Mouse (Mus musculus) liver, embryonic 15.5 days (tissue): ENCODE results near the gene Nat8f6. TPM values are rescaled to one million over a fixed set of nuclear protein-coding genes. Genes with fewer than 3 reads are reported as not detected.
"Not testable (repeated sequence)": the region's sequence is repeated elsewhere in the genome, so short reads cannot be mapped to it uniquely, and the experiment has no call there.

Experiments used
- ATAC-seq: fragments of 200-750 bp; cut with Nextera tagmentation; 2 replicates; pipeline ENCODE4 v1.8.0; 2017; ENCODE audit warnings: moderate number of reproducible peaks, mild to moderate bottlenecking, moderate library complexity; ENCODE audit not compliant: insufficient read depth
- H3K27ac ChIP-seq: fragments of 300-500 bp; sonication (generic); replicated peaks from 2 replicates; pipeline ENCODE4 v1.5.1; 2015; ENCODE audit warnings: mild to moderate bottlenecking, inconsistent platforms
- H3K27me3 ChIP-seq: fragments of 300-500 bp; sonication (generic); 2 replicates; pipeline ENCODE4 v1.6.1; 2015; ENCODE audit warnings: mild to moderate bottlenecking, inconsistent platforms
- H3K36me3 ChIP-seq: fragments of 300-500 bp; sonication (generic); replicated peaks from 2 replicates; pipeline ENCODE4 v1.6.1; 2015; ENCODE audit warnings: moderate library complexity, mild to moderate bottlenecking, inconsistent platforms
- H3K4me1 ChIP-seq: fragments of 300-500 bp; sonication (generic); replicated peaks from 2 replicates; pipeline ENCODE4 v1.6.1; 2015; ENCODE audit warnings: inconsistent platforms
- H3K4me2 ChIP-seq: fragments of 300-500 bp; sonication (generic); 2 replicates; pipeline ENCODE4 v1.6.1; 2015; ENCODE audit warnings: moderate library complexity, mild to moderate bottlenecking, inconsistent platforms
- H3K4me3 ChIP-seq: fragments of 300-500 bp; sonication (generic); replicated peaks from 2 replicates; pipeline ENCODE4 v1.5.1; 2015; ENCODE audit warnings: mild to moderate bottlenecking, inconsistent platforms
- H3K9ac ChIP-seq: fragments of 300-500 bp; sonication (generic); 2 replicates; pipeline ENCODE4 v1.6.1; 2015; ENCODE audit warnings: moderate library complexity, mild to moderate bottlenecking, inconsistent platforms
- H3K9me3 ChIP-seq: fragments of 300-500 bp; sonication (generic); replicated peaks from 2 replicates; pipeline ENCODE4 v1.6.1; 2016; ENCODE audit warnings: inconsistent platforms
- WGBS: fragments of 180-500 bp; shearing (Covaris S2); methylation state at CpG from one replicate; pipeline ENCODE4 v1.1.7; 2015; ENCODE audit warnings: mixed read lengths; ENCODE audit not compliant: insufficient replicate concordance; 5-methylcytosine and 5-hydroxymethylcytosine counted together
- polyA plus RNA-seq: library from polyadenylated mRNA; unstranded; fragments of >200 nt; fragmentation: Nextera tagmentation; extraction: Ambion mirVana; gene quantifications from 2 replicates; pipeline ENCODE4 v1.2.1, GENCODE M21; 2015

Nat8f6 gene
- polyA plus RNA-seq: not detected in 2 replicates

DNA sequence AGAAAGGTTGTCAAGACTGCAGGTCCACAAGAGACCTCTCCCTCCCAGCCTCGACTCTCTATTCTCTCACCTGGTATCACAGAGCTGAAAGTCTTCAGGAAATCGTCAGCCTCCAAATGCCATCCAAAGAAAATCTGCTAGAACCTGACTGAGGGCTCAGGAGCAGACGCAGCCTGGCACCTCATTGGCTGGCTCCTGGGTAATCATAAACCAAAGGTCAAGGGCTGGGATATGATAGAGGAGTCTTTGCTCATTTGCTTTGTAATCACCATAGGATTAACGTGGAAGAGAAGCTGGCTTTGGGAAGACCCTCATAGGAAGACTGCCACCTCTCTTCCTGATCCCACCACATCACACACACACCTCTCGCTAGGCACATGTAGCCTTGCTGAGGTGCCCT, at the start of gene Nat8f6, which contains the start of gene Nat8f5:
TSS of gene Nat8f6 (minus strand) at position 118 of the 400 bp plus-strand sequence.
TSS of gene Nat8f5 (minus strand) at position 136 of the 400 bp plus-strand sequence.
- no peaks in the 10 kb centered on the region for H3K4me1 ChIP-seq
- H3K27me3 ChIP-seq: no peaks in the 10 kb centered on the region
- H3K4me2 ChIP-seq: no peak within 1 kb of the TSS
- H3K9ac ChIP-seq: no peak within 1 kb of the TSS
- no peak for ATAC-seq
- no peaks in the 10 kb centered on the region for H3K36me3 ChIP-seq
- H3K9me3 ChIP-seq: no peaks in the 10 kb centered on the region
- H3K27ac ChIP-seq: no peak within 1 kb of the TSS
- 51% methylated on average over 5 of the region's 5 CpGs for WGBS
- no peak within 1 kb of the TSS for H3K4me3 ChIP-seq

DNA sequence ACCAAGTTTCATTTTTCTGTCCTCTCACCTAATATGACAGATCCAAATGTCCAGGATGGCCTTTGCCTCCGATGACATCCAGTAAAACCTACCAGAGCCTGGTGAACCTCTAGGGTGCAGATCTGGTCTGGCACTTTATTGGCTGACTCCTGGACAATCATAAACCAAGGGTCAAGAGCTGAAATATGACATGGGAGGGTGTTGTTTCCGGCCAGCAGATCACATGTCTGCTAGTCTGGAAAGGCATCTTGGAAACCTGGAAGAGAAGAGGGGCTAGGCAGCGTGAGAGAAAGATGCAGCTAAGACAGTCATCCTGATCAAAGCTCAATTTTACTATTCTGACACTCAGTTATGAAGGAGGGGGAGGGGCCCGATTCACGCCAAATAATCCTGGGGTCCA, 48.3 kb upstream of the Nat8f6 start, which contains the start of gene Nat8f2:
TSS of gene Nat8f2 (minus strand) at position 153 of the 400 bp plus-strand sequence.
- 67% methylated on average over 5 of the region's 5 CpGs for whole genome bisulfite sequencing
- H3K9ac ChIP-seq, H3K27ac ChIP-seq, ATAC-seq, H3K9me3 ChIP-seq, H3K36me3 ChIP-seq, H3K4me1 ChIP-seq, H3K27me3 ChIP-seq, H3K4me3 ChIP-seq, H3K4me2 ChIP-seq: not testable (repeated sequence)

DNA sequence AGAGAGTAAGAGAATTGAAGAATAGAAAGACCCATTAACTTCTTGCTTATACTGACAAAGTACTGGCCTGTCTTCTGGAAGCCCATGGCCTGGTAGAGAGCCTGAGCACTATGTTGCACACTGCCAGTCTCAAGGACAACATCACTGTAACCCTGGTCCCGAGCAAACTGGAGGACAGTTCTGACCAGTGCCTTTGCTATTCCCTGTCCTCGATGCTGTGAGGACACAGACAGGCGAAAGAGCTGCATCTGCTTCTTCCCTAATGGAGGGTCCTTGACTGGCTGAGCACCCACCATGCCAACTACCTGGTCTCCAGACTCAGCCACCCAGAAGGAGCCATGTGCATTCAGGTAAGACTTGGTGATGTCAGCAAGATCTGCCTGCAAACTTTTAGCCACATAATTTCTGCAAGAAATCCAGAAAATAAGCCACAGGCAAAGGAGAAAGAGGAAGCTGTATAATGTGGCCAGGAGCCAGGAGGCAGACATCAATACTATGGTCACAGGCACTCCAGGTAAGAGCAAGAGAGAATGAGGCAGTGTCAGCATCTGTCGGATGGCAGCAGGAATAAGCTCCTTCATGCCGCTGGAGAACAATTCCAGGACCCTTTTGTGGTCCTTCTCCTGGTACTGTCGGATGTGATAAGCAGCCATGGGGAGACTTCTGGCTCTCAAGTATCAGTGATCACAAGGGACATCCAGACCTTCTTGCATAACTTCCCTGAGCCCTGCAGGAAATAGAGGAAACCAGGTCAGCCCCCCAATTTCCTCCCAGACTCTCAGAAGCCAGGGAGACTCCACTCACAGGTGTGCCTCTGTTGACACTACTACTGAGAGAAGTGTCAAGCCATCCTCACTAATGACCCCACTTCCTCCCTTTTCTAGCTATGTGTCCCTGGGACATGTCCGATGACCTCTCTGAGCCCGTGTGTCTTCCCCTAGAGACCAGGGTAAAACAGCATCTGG, 47.3 kb upstream of the Nat8f6 start:
- Histone ChIP-seq H3K9ac (no peak overlapping the region), H3K36me3 (no peaks in the 10 kb centered on the region), H3K4me1 (no peaks in the 10 kb centered on the region), H3K27ac (no peak overlapping the region), H3K4me3 (no peak overlapping the region), H3K27me3 (no peaks in the 10 kb centered on the region), H3K9me3 (no peaks in the 10 kb centered on the region), H3K4me2 (no peak overlapping the region)
- WGBS: 43% methylated on average over 8 of the region's 8 CpGs
- ATAC-seq: no peak

DNA sequence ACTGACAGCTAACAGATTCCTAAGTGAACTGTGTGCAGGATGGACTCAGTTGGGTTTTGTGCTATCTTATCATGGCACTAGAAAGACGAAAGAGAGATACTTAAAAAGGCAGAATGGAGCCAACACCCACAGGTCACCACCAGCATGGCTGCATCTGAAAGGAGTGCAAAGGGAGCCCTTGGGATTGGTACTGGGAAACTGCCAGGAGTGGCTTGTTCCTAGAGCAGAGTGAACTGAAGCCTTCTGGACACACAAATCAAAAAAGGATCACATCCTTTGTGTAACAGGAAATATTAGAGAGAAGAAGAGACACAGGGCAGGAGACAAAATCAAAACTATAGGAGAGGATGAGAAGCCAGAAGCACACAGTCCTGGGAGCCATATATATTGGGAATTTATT, 46.2 kb upstream of the Nat8f6 start:
- not testable (repeated sequence) for H3K9ac ChIP-seq, H3K27ac ChIP-seq
- WGBS: 24% methylated on average over 1 of the region's 1 CpGs

DNA sequence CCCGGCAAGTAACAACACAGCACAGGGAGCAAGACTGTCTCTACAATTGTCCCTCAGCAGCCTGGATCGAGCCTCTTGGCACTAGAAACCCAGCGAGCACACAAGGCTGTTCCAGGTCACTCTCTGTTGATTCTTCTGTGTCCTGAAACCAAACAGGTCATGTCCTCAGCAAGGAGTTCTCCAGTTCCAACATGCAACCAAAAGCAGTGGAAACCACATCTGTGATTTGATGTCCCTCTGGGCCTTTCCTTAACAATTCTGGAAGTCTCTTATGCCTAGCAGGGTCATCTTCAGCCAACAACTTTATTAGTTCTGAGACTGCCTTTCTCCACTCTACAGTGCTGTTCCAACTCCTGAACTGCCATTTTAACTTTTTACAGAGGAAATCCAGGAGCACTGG, 45.4 kb upstream of the Nat8f6 start:
- WGBS: 54% methylated on average over 3 of the region's 3 CpGs
- not testable (repeated sequence) for H3K9me3 ChIP-seq, H3K4me3 ChIP-seq, H3K36me3 ChIP-seq, H3K4me1 ChIP-seq, H3K9ac ChIP-seq, H3K27ac ChIP-seq, H3K27me3 ChIP-seq, H3K4me2 ChIP-seq, ATAC-seq

More for the DNA sequence above, 46.2 kb upstream of the Nat8f6 start:
- not testable (repeated sequence) for H3K36me3 ChIP-seq, H3K4me3 ChIP-seq, H3K27me3 ChIP-seq, H3K4me2 ChIP-seq, H3K9me3 ChIP-seq, H3K4me1 ChIP-seq, ATAC-seq

DNA sequence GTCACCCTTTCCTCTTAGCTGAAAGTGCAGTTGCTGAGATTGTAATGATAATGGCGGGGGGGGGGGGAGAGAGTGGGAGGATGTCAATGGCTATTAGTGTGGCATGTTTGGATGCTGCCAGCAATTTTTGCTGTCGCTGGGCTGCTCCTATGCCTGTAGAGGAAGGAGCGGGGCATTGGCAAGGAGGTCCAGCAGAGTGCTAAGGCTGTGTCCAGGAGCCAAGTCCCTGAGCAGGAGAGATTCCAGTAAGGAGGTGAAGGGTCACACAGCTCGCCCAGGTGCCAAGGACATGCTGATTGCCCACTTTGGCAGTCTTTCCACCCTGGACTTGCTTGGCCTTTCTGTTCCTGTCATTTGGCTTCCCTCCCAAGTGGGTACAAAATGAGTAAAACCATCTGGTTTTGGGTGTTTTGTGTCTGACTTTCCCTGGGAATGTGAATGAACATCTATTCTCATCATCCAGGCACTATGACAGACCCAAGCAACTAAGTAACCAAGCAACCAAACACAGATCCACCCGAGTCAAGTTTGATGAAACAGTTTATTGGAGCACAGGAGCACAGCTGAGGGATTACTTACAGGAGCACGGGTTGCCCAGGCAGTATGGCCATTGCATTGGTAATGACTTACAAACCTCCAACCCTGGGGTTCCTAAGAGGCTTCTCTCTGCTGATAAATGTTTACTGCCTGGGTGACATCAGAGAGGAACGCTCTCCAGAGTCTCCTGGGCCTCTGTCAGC, 44.3 kb upstream of the Nat8f6 start:
- H3K4me2 ChIP-seq, ATAC-seq, H3K9me3 ChIP-seq, H3K36me3 ChIP-seq, H3K27me3 ChIP-seq, H3K9ac ChIP-seq, H3K27ac ChIP-seq, H3K4me3 ChIP-seq, H3K4me1 ChIP-seq: not testable (repeated sequence)
- WGBS: 45% methylated on average over 6 of the region's 7 CpGs

DNA sequence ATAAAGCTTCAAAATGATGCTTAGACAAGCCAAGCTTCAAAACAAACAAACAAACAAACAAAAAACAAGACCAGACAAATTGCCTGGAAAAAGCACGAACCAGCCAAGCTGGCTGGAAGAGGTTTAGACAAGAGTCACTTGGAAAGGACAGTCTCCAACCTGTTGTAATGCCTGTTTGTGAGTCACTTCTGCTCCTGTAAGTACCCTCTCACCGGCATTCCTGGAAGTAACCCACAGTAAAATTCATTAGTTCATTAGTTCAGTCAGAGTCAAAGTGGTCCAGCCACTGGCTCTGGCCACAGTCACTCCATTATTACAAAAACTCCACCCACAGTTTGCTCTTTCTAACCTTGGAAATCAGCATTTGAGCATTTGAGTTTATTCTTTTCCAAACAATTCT, 43.1 kb upstream of the Nat8f6 start:
- no peaks in the 10 kb centered on the region for H3K9me3 ChIP-seq
- H3K4me2 ChIP-seq: no peak overlapping the region
- H3K27me3 ChIP-seq: no peaks in the 10 kb centered on the region
- no peak overlapping the region for H3K27ac ChIP-seq
- H3K9ac ChIP-seq: no peak overlapping the region
- H3K4me3 ChIP-seq: no peak overlapping the region
- no peak for ATAC-seq
- H3K36me3 ChIP-seq: no peaks in the 10 kb centered on the region
- no peaks in the 10 kb centered on the region for H3K4me1 ChIP-seq
- WGBS: 55% methylated on average over 2 of the region's 2 CpGs

DNA sequence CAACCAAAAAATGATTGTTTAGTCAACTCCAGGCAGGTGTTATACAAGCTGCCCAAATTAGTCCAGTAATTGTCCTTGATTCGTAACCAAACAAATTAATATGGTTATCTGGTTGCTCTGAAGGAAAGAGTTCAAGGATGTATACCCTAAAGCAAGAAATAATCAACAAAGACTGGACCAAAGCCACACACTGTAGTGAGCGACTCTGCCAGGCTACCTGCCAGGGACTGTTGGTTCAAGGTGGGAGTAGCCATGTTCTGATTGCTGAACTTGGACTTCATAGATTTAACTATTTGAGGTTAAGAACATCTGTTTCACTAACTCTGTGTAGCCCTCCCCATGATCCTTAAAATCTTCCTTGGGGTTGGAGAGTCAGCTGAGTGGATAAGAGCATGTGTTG, 42.4 kb upstream of the Nat8f6 start:
- Histone ChIP-seq H3K27me3 (no peaks in the 10 kb centered on the region), H3K4me3 (no peak overlapping the region), H3K4me1 (no peaks in the 10 kb centered on the region), H3K9ac (no peak overlapping the region), H3K36me3 (no peaks in the 10 kb centered on the region), H3K4me2 (no peak overlapping the region), H3K27ac (no peak overlapping the region), H3K9me3 (no peaks in the 10 kb centered on the region)
- WGBS: 49% methylated on average over 2 of the region's 2 CpGs
- ATAC-seq: no peak

DNA sequence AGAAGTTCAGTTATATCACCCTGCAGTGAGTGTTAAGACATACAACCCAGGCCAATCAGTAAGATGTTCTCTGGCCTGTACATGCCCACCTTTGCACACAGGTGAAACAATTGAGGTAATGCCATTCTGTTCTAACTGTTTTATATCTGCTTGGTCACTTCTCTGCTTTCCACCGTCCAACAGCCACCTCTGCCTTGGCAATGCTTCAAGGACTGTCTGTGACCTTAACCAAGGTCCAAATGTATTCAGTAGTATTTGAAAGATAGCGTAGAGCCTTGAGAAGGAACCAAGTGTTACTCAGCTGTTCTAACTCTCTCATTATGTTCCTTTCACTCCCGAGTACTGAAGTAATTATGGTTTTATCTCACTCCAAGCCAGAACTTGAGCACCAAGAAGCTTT, 41.8 kb upstream of the Nat8f6 start:
- H3K36me3 ChIP-seq: no peaks in the 10 kb centered on the region
- H3K27me3 ChIP-seq: no peaks in the 10 kb centered on the region
- no peaks in the 10 kb centered on the region for H3K4me1 ChIP-seq
- no peak overlapping the region for H3K4me2 ChIP-seq
- no peak overlapping the region for H3K4me3 ChIP-seq
- no peak overlapping the region for H3K9ac ChIP-seq
- no peak for ATAC-seq
- no peak overlapping the region for H3K27ac ChIP-seq
- no peaks in the 10 kb centered on the region for H3K9me3 ChIP-seq
- WGBS: 52% methylated on average over 3 of the region's 3 CpGs

DNA sequence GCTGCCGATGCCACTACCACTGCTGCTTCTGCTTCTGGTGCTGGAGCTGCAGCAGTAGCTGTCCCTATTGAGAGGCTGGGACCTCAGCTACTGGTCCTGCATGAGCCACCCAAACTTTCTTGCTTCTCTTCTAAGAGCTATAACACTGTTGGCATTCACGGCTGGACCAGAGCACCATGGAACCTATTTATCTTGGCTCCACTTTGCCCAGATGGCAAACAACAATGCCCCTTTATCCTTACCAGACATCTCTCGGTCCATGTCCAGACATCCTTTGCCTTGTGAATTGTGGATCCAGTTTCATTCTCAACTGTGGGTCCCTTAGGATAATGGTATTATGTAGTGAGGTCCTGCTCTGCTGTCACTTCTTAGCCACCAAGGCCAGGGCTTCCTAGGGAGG, 40.5 kb upstream of the Nat8f6 start:
- Histone ChIP-seq H3K4me3 (no peak overlapping the region), H3K9ac (no peak overlapping the region), H3K9me3 (no peaks in the 10 kb centered on the region), H3K36me3 (no peaks in the 10 kb centered on the region), H3K4me1 (no peaks in the 10 kb centered on the region), H3K4me2 (no peak overlapping the region), H3K27ac (no peak overlapping the region), H3K27me3 (no peaks in the 10 kb centered on the region)
- ATAC-seq: no peak
- 53% methylated on average over 3 of the region's 3 CpGs for WGBS

DNA sequence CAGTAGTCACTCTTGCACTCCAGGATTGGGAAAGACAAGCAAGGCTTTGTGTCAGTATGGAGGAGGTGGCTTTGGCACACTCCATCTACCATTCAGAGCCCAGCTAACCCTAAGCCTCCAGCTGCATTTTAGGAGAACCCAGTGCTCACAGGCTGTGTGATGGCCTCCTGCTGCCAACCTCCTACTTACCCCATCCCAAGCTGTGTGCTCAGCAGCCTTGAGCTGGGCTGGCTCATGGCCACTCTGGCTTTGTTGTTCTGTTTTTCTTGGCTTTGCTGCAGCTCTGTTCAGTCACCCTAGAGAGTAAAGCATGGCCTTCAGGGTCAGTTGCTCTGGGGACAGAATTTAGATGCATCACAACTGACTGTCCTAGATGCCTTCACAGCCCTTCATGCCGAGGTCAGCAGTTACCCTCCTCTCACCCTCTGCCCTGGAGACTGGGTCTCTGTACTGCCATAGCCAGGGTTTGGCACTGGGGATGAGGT, 35.5 kb upstream of the Nat8f6 start:
- no peaks in the 10 kb centered on the region for H3K9me3 ChIP-seq
- H3K27ac ChIP-seq: no peak overlapping the region
- 41% methylated on average over 1 of the region's 1 CpGs for WGBS
- H3K4me1 ChIP-seq: 0 out of 2 replicates have a peak, but pooled peaks cover 2% of the 10 kb centered on the region
- H3K36me3 ChIP-seq: no peaks in the 10 kb centered on the region
- H3K4me3 ChIP-seq: no peak overlapping the region
- H3K4me2 ChIP-seq: no peak overlapping the region
- no peak for ATAC-seq
- no peaks in the 10 kb centered on the region for H3K27me3 ChIP-seq
- H3K9ac ChIP-seq: no peak overlapping the region
